Mouse (Mus musculus): ENCODE data around the gene Xrcc1.
"Not testable (repeated sequence)": the region's sequence is repeated elsewhere in the genome, so short reads cannot be mapped to it uniquely, and the experiment has no call there.

The Xrcc1 gene

GRCm38 (mm10) chr7:24605561-24605960 lies 59.5 kb downstream of the Xrcc1 start:
- DNase-seq (ENCODE audit: low spot score) = no peak

GRCm38 (mm10) chr7:24606046-24606445 lies 60.0 kb downstream of the Xrcc1 start:
- no peak for DNase-seq (ENCODE audit: low spot score)

- peak; percentile 84 for DNase-seq (ENCODE audit: low spot score)
Observed at GRCm38 (mm10) chr7:24608017-24608416, 61.9 kb downstream of the Xrcc1 start.

- no peak for DNase-seq (ENCODE audit: low spot score)
Observed at GRCm38 (mm10) chr7:24608561-24608960, 62.5 kb downstream of the Xrcc1 start.

GRCm38 (mm10) chr7:24610144-24610878 lies 64.2 kb downstream of the Xrcc1 start, which contains the start of gene Phldb3:
Phldb3 (plus strand) TSS chr7:24610763.
- DNase-seq (ENCODE audit: low spot score) = peak; percentile 68

GRCm38 (mm10) chr7:24610879-24611494 lies 64.9 kb downstream of the Xrcc1 start:
- DNase-seq (ENCODE audit: low spot score) = peak; percentile 95

GRCm38 (mm10) chr7:24611709-24612108 lies 65.6 kb downstream of the Xrcc1 start:
- DNase-seq (ENCODE audit: low spot score) = no peak

- no peak for DNase-seq (ENCODE audit: low spot score)
Observed at GRCm38 (mm10) chr7:24612308-24612910, 66.3 kb downstream of the Xrcc1 start.

GRCm38 (mm10) chr7:24614816-24615215 lies 68.7 kb downstream of the Xrcc1 start:
- DNase-seq (ENCODE audit: low spot score) = no peak

- DNase-seq (ENCODE audit: low spot score) = no peak
Observed at GRCm38 (mm10) chr7:24617763-24618162, 71.7 kb downstream of the Xrcc1 start.

GRCm38 (mm10) chr7:24618374-24618773 lies 72.3 kb downstream of the Xrcc1 start:
- DNase-seq (ENCODE audit: low spot score) = not testable (repeated sequence)

- no peak for DNase-seq (ENCODE audit: low spot score)
Observed at GRCm38 (mm10) chr7:24619671-24620397, 73.7 kb downstream of the Xrcc1 start.

GRCm38 (mm10) chr7:24621193-24621592 lies 75.1 kb downstream of the Xrcc1 start:
- DNase-seq (ENCODE audit: low spot score) = no peak

- DNase-seq (ENCODE audit: low spot score) = no peak
Observed at GRCm38 (mm10) chr7:24622967-24623366, 76.9 kb downstream of the Xrcc1 start.
